Mouse (Mus musculus): ENCODE results near the gene Gucy1b2.

Gene Gucy1b2

GRCm38 (mm10) chr14:62456239-62456747 lies at the start of gene Gucy1b2:
Gucy1b2 (minus strand) TSS chr14:62456289.
- DNase-seq (ENCODE audit: low read depth, low spot score) = no peak

GRCm38 (mm10) chr14:62497391-62497790 lies 41.3 kb upstream of the Gucy1b2 start:
- no peak for DNase-seq (ENCODE audit: low read depth, low spot score)

- no peak for DNase-seq (ENCODE audit: low read depth, low spot score)
Measured at GRCm38 (mm10) chr14:62496501-62496900, 40.4 kb upstream of the Gucy1b2 start.

- DNase-seq (ENCODE audit: low read depth, low spot score) = no peak
Measured at GRCm38 (mm10) chr14:62493456-62493855, 37.4 kb upstream of the Gucy1b2 start.

GRCm38 (mm10) chr14:62492196-62492850 lies 36.2 kb upstream of the Gucy1b2 start:
- peak; percentile 52 for DNase-seq (ENCODE audit: low read depth, low spot score)

- no peak for DNase-seq (ENCODE audit: low read depth, low spot score)
Measured at GRCm38 (mm10) chr14:62488270-62488669, 32.2 kb upstream of the Gucy1b2 start.

GRCm38 (mm10) chr14:62481381-62481780 lies 25.3 kb upstream of the Gucy1b2 start:
- DNase-seq (ENCODE audit: low read depth, low spot score) = no peak

- no peak for DNase-seq (ENCODE audit: low read depth, low spot score)
Measured at GRCm38 (mm10) chr14:62479395-62479794, 23.3 kb upstream of the Gucy1b2 start.

- no peak for DNase-seq (ENCODE audit: low read depth, low spot score)
Measured at GRCm38 (mm10) chr14:62474481-62474880, 18.4 kb upstream of the Gucy1b2 start.

- no peak for DNase-seq (ENCODE audit: low read depth, low spot score)
Measured at GRCm38 (mm10) chr14:62472061-62472460, 16.0 kb upstream of the Gucy1b2 start.

GRCm38 (mm10) chr14:62468753-62469125 lies 12.7 kb upstream of the Gucy1b2 start:
- no peak for DNase-seq (ENCODE audit: low read depth, low spot score)

GRCm38 (mm10) chr14:62468119-62468752 lies 12.1 kb upstream of the Gucy1b2 start:
- no peak for DNase-seq (ENCODE audit: low read depth, low spot score)

GRCm38 (mm10) chr14:62464966-62465365 lies 8.9 kb upstream of the Gucy1b2 start:
- DNase-seq (ENCODE audit: low read depth, low spot score) = no peak

GRCm38 (mm10) chr14:62459541-62459940 lies 3.5 kb upstream of the Gucy1b2 start:
- DNase-seq (ENCODE audit: low read depth, low spot score) = no peak

GRCm38 (mm10) chr14:62457420-62458181 lies 1.5 kb upstream of the Gucy1b2 start:
- DNase-seq (ENCODE audit: low read depth, low spot score) = peak; percentile 82

- DNase-seq (ENCODE audit: low read depth, low spot score) = no peak
Measured at GRCm38 (mm10) chr14:62455570-62455879, 564 bp downstream of the Gucy1b2 start.

- DNase-seq (ENCODE audit: low read depth, low spot score) = peak; percentile 72
Measured at GRCm38 (mm10) chr14:62454760-62455569, 1.1 kb downstream of the Gucy1b2 start.

GRCm38 (mm10) chr14:62454136-62454535 lies 2.0 kb downstream of the Gucy1b2 start:
- no peak for DNase-seq (ENCODE audit: low read depth, low spot score)

GRCm38 (mm10) chr14:62453276-62453675 lies 2.8 kb downstream of the Gucy1b2 start:
- DNase-seq (ENCODE audit: low read depth, low spot score) = no peak

- no peak for DNase-seq (ENCODE audit: low read depth, low spot score)
Measured at GRCm38 (mm10) chr14:62450706-62451105, 5.4 kb downstream of the Gucy1b2 start.

GRCm38 (mm10) chr14:62447214-62447548 lies 8.9 kb downstream of the Gucy1b2 start:
- DNase-seq (ENCODE audit: low read depth, low spot score) = no peak

All from brain, embryonic 18.5 days (tissue).